Mouse (Mus musculus) CH12.LX (cell line): ENCODE measurements at regions not wholly inside any gene's neighbourhood (a gene's known extent, or its start where the extent isn't known, plus 50 kb on each side); places are given as distances from the start of the nearest gene placed in this dataset.
A peak's percentile ranks its signal among the peaks of the same experiment; 100 is the strongest.

Experiments used
- DNase-seq: peaks from one replicate; pipeline ENCODE4 v3.0.0-alpha.2; 2013; ENCODE audit errors: extremely low read depth
- H3K27ac ChIP-seq: 2 replicates; pipeline ENCODE4 v1.5.1; 2012; ENCODE audit warnings: low read depth, mild to moderate bottlenecking, control low read depth, moderate library complexity; ENCODE audit not compliant: insufficient read depth
- H3K27me3 ChIP-seq: replicated peaks from 2 replicates; pipeline ENCODE3; 2012; ENCODE audit warnings: inconsistent platforms
- H3K36me3 ChIP-seq, 2 experiments: replicated peaks in 1 of 2; 2 replicates each; pipeline versions ENCODE3 to v1.6.1; 2012; ENCODE audit warnings: inconsistent platforms in 1 of 2, low read length in 1 of 2, mild to moderate bottlenecking in 1 of 2, mixed read lengths in 1 of 2, moderate library complexity in 1 of 2; ENCODE audit not compliant: control insufficient read depth in 1 of 2, insufficient read depth in 1 of 2
- H3K4me1 ChIP-seq, 2 experiments: 2 replicates each; pipeline ENCODE4 v1.6.1; 2012; ENCODE audit warnings: inconsistent platforms in 1 of 2, moderate library complexity in 1 of 2; ENCODE audit not compliant: insufficient read depth in 2 of 2, control insufficient read depth in 1 of 2
- H3K4me2 ChIP-seq: 2 replicates; pipeline ENCODE4 v1.6.1; 2012; ENCODE audit warnings: low read depth, mild to moderate bottlenecking, control low read depth; ENCODE audit not compliant: poor library complexity, insufficient read depth, severe bottlenecking
- H3K4me3 ChIP-seq, 3 experiments: fragments of 150-350 bp in 1 of 3; sonication (generic) in 1 of 3; replicated peaks in 1 of 3; 2 replicates each; pipeline versions ENCODE3 to v1.5.1; 2011 to 2012; ENCODE audit warnings: low read depth in 2 of 3, low read length in 2 of 3, mild to moderate bottlenecking in 2 of 3, moderate library complexity in 2 of 3, control low read depth in 1 of 3, improper control_type of control experiment in 1 of 3, inconsistent platforms in 1 of 3, mixed read lengths in 1 of 3; ENCODE audit not compliant: poor library complexity in 1 of 3
- H3K79me2 ChIP-seq: replicated peaks from 2 replicates; pipeline ENCODE4 v1.6.1; 2012; ENCODE audit warnings: mild to moderate bottlenecking, moderate library complexity; ENCODE audit not compliant: control insufficient read depth, poor library complexity, insufficient read depth, severe bottlenecking; ENCODE audit errors: extremely low read depth
- H3K9ac ChIP-seq: 2 replicates; pipeline ENCODE4 v1.6.1; 2012; ENCODE audit warnings: low read depth, mild to moderate bottlenecking, control low read depth, moderate library complexity; ENCODE audit not compliant: insufficient read depth
- H3K9me3 ChIP-seq: replicated peaks from 2 replicates; pipeline ENCODE3; 2012; ENCODE audit warnings: low read length, inconsistent platforms, mixed read lengths
- CHD2 ChIP-seq: IDR thresholded peaks from 2 replicates; pipeline ENCODE4 v1.6.1; 2011; ENCODE audit warnings: low read length, improper control_type of control experiment
- CTCF ChIP-seq, 2 experiments: IDR thresholded peaks in 1 of 2; conservative IDR thresholded peaks in 1 of 2; 2 replicates each; pipeline ENCODE4 v1.5.1; 2011 to 2012; ENCODE audit warnings: low read depth in 2 of 2, low read length in 2 of 2, improper control_type of control experiment in 1 of 2, inconsistent platforms in 1 of 2, mild to moderate bottlenecking in 1 of 2, moderate library complexity in 1 of 2
- E2F4 ChIP-seq: IDR thresholded peaks from 2 replicates; pipeline ENCODE4 v1.6.1; 2011; ENCODE audit warnings: low read depth, low read length, improper control_type of control experiment; ENCODE audit not compliant: insufficient replicate concordance
- EP300 ChIP-seq: IDR thresholded peaks from 2 replicates; pipeline ENCODE4 v1.6.1; 2011; ENCODE audit warnings: low read length, improper control_type of control experiment
- GABPA ChIP-seq: IDR thresholded peaks from 2 replicates; pipeline ENCODE4 v1.6.1; 2012; ENCODE audit warnings: low read depth, low read length, improper control_type of control experiment, inconsistent platforms; ENCODE audit not compliant: insufficient replicate concordance
- JUND ChIP-seq: conservative IDR thresholded peaks from 2 replicates; pipeline ENCODE4 v1.6.1; 2011; ENCODE audit warnings: low read depth, low read length, improper control_type of control experiment
- KAT2A ChIP-seq: IDR thresholded peaks from 2 replicates; pipeline ENCODE4 v1.6.1; 2012; ENCODE audit warnings: low read length, improper control_type of control experiment, inconsistent platforms; ENCODE audit not compliant: insufficient replicate concordance
- MAFK ChIP-seq: IDR thresholded peaks from 2 replicates; pipeline ENCODE4 v1.6.1; 2011; ENCODE audit warnings: low read length, improper control_type of control experiment; ENCODE audit not compliant: insufficient replicate concordance
- MEF2A ChIP-seq: IDR thresholded peaks from 2 replicates; pipeline ENCODE4 v1.6.1; 2014; ENCODE audit warnings: low read depth, mild to moderate bottlenecking, inconsistent platforms, low read length, improper control_type of control experiment, borderline replicate concordance
- MXI1 ChIP-seq: IDR thresholded peaks from 2 replicates; pipeline ENCODE4 v1.6.1; 2011; ENCODE audit warnings: mild to moderate bottlenecking, low read depth, low read length, improper control_type of control experiment
- MYC ChIP-seq: IDR thresholded peaks from 2 replicates; pipeline ENCODE4 v1.6.1; 2011; ENCODE audit warnings: low read depth, mild to moderate bottlenecking, improper control_type of control experiment, low read length
- NELFE ChIP-seq: IDR thresholded peaks from 2 replicates; pipeline ENCODE4 v1.6.1; 2011; ENCODE audit warnings: low read depth, low read length, improper control_type of control experiment
- PAX5 ChIP-seq: IDR thresholded peaks from 2 replicates; pipeline ENCODE4 v1.6.1; 2012; ENCODE audit warnings: low read length, inconsistent platforms, mixed read lengths
- POLR2AphosphoS2 ChIP-seq: IDR thresholded peaks from 2 replicates; pipeline ENCODE4 v1.6.1; 2011; ENCODE audit warnings: low read depth, low read length, improper control_type of control experiment
- RAD21 ChIP-seq: IDR thresholded peaks from 2 replicates; pipeline ENCODE4 v1.6.1; 2011; ENCODE audit warnings: low read depth, mild to moderate bottlenecking, low read length, improper control_type of control experiment, moderate library complexity
- RCOR1 ChIP-seq: conservative IDR thresholded peaks from 2 replicates; pipeline ENCODE4 v1.6.1; 2012; ENCODE audit warnings: low read depth, mild to moderate bottlenecking, inconsistent platforms, low read length, improper control_type of control experiment
- SIN3A ChIP-seq: IDR thresholded peaks from 2 replicates; pipeline ENCODE4 v1.6.1; 2012; ENCODE audit warnings: low read length, improper control_type of control experiment, inconsistent platforms
- TBP ChIP-seq: conservative IDR thresholded peaks from 2 replicates; pipeline ENCODE4 v1.6.1; 2011; ENCODE audit warnings: low read depth, low read length, improper control_type of control experiment
- TCF12 ChIP-seq: IDR thresholded peaks from 2 replicates; pipeline ENCODE4 v1.6.1; 2014; ENCODE audit warnings: low read depth, mild to moderate bottlenecking, inconsistent platforms, low read length, improper control_type of control experiment
- USF1 ChIP-seq: IDR thresholded peaks from 2 replicates; pipeline ENCODE4 v1.6.1; 2014; ENCODE audit warnings: low read depth, mild to moderate bottlenecking, inconsistent platforms, low read length, improper control_type of control experiment
- ZC3H11A ChIP-seq: IDR thresholded peaks from 2 replicates; pipeline ENCODE4 v1.6.1; 2012; ENCODE audit warnings: low read depth, mild to moderate bottlenecking, inconsistent platforms, low read length, improper control_type of control experiment
- dilution Hi-C: fragments of 300-500 bp; cut with MboI; formaldehyde crosslinking; loops from 2 replicates; pipeline ENCODE4 v1.14.3; 2020; ENCODE audit warnings: low sequenced_read_pairs; ENCODE audit not compliant: extremely low pct_unique_long_range_greater_than_20kb, extremely low pct_ligation_motif_present
- in situ Hi-C: fragments of 300-500 bp; cut with MboI; formaldehyde crosslinking; loops from 3 replicates; pipeline ENCODE4 v1.14.3; 2019; ENCODE audit warnings: low sequenced_read_pairs, low pct_ligation_motif_present, low pct_unique_long_range_greater_than_20kb, mixed read lengths

GRCm38 (mm10) chr3:159029951-159030350, 465.3 kb upstream of the Depdc1a start:
- dilution Hi-C loops (no loop called here), in situ Hi-C loops (no loop called here)
- H3K27me3 ChIP-seq: no peaks in the 10 kb centered on the region
- no peak for TF ChIP-seq RAD21
- no peak for TF ChIP-seq E2F4
- no peak for TF ChIP-seq RCOR1
- TF ChIP-seq POLR2AphosphoS2: no peak
- no peak for TF ChIP-seq USF1
- no peak for TF ChIP-seq EP300
- no peak for TF ChIP-seq GABPA
- TF ChIP-seq CTCF (conservative IDR thresholded peaks at IDR 0.05 in 1 of 2, IDR thresholded peaks at IDR 0.05 in 1 of 2; ENCODE audit: low read depth in 2 of 2, low read length in 2 of 2): no peak
- no peak for TF ChIP-seq SIN3A
- no peak for TF ChIP-seq TBP
- TF ChIP-seq ZC3H11A: no peak
- TF ChIP-seq MXI1: no peak
- no peak for TF ChIP-seq MEF2A
- TF ChIP-seq CHD2: no peak
- TF ChIP-seq KAT2A: no peak
- TF ChIP-seq MYC: no peak
- H3K4me3 ChIP-seq: no peak overlapping the region
- H3K79me2 ChIP-seq: no peaks in the 10 kb centered on the region
- H3K4me1 ChIP-seq: peaks cover 0 to 3% of the 10 kb centered on the region in 2 experiments; a peak in 1 of 4 replicates
- H3K9ac ChIP-seq: no peak overlapping the region
- no peak overlapping the region for H3K27ac ChIP-seq
- no peaks in the 10 kb centered on the region for H3K36me3 ChIP-seq
- no peaks in the 10 kb centered on the region for H3K9me3 ChIP-seq
- H3K4me2 ChIP-seq: no peak overlapping the region
- peak; percentile 28 for DNase-seq

GRCm38 (mm10) chr3:159020447-159020846, 458.4 kb upstream of the Lrrc7 start:
- Histone ChIP-seq H3K9ac (no peak overlapping the region), H3K36me3 (no peaks in the 10 kb centered on the region), H3K4me1 (no peaks in the 10 kb centered on the region), H3K79me2 (no peaks in the 10 kb centered on the region), H3K27me3 (no peaks in the 10 kb centered on the region), H3K4me2 (no peak overlapping the region), H3K27ac (no peak overlapping the region), H3K9me3 (peaks cover 2% of the 10 kb centered on the region), H3K4me3 (no peak overlapping the region)
- in situ Hi-C loops (no loop called here), dilution Hi-C loops (no loop called here)
- no peak for DNase-seq
- TF ChIP-seq JUND: no peak
- no peak for TF ChIP-seq TBP
- no peak for TF ChIP-seq PAX5
- no peak for TF ChIP-seq NELFE
- no peak for TF ChIP-seq KAT2A
- TF ChIP-seq CHD2: no peak
- no peak for TF ChIP-seq RCOR1
- no peak for TF ChIP-seq TCF12
- no peak for TF ChIP-seq MAFK
